Mouse (Mus musculus) embryonic facial prominence, embryonic 11.5 days (tissue): Measurements from ENCODE around the gene Zbtb8os. TPM values are rescaled to one million over a fixed set of nuclear protein-coding genes. Genes with fewer than 3 reads are reported as not detected.
A peak's percentile ranks its signal among the peaks of the same experiment; 100 is the strongest.

ENCODE experiments used
- ATAC-seq: fragments of 200-750 bp; cut with Nextera tagmentation; replicated peaks from 2 replicates; pipeline ENCODE4 v1.8.0; 2017; ENCODE audit warnings: low read depth; ENCODE audit not compliant: insufficient number of reproducible peaks, low FRiP score, low TSS enrichment
- DNase-seq: peaks from one replicate; pipeline ENCODE4 v3.0.0-alpha.2; 2015; ENCODE audit warnings: low spot score
- H3K27ac ChIP-seq: fragments of 300-500 bp; sonication (generic); replicated peaks from 2 replicates; pipeline ENCODE4 v1.5.1; 2014; ENCODE audit warnings: mild to moderate bottlenecking, low read depth, low read length, control low read depth
- H3K27me3 ChIP-seq: fragments of 300-500 bp; sonication (generic); 2 replicates; pipeline ENCODE4 v1.6.1; 2014; ENCODE audit warnings: mild to moderate bottlenecking, low read length, moderate library complexity, mixed read lengths; ENCODE audit not compliant: control insufficient read depth, insufficient read depth
- H3K36me3 ChIP-seq: fragments of 300-500 bp; sonication (generic); replicated peaks from 2 replicates; pipeline ENCODE4 v1.6.1; 2014; ENCODE audit warnings: low read depth, mild to moderate bottlenecking, low read length, moderate library complexity, mixed read lengths; ENCODE audit not compliant: control insufficient read depth, insufficient read depth
- H3K4me1 ChIP-seq: fragments of 300-500 bp; sonication (generic); 2 replicates; pipeline ENCODE4 v1.6.1; 2014; ENCODE audit warnings: low read length, mixed read lengths; ENCODE audit not compliant: control insufficient read depth, insufficient read depth
- H3K4me2 ChIP-seq: fragments of 300-500 bp; sonication (generic); 2 replicates; pipeline ENCODE4 v1.6.1; 2014; ENCODE audit warnings: low read depth, mild to moderate bottlenecking, control low read depth, low read length, moderate library complexity
- H3K4me3 ChIP-seq: fragments of 300-500 bp; sonication (generic); 2 replicates; pipeline ENCODE4 v1.5.1; 2014; ENCODE audit warnings: low read depth, low read length, control low read depth
- H3K9ac ChIP-seq: fragments of 300-500 bp; sonication (generic); replicated peaks from 2 replicates; pipeline ENCODE4 v1.6.1; 2014; ENCODE audit warnings: mild to moderate bottlenecking, control low read depth, low read length
- H3K9me3 ChIP-seq: fragments of 300-500 bp; sonication (generic); replicated peaks from 2 replicates; pipeline ENCODE4 v1.6.1; 2016; ENCODE audit warnings: mild to moderate bottlenecking, low read length, inconsistent platforms, mixed read lengths; ENCODE audit not compliant: control insufficient read depth
- WGBS: fragments of 180-500 bp; shearing (Covaris S2); extraction: QIAGEN DNeasy Blood & Tissue Kit; methylation state at CpG from one replicate; pipeline ENCODE4 v1.1.7; 2014; 5-methylcytosine and 5-hydroxymethylcytosine counted together
- polyA plus RNA-seq: library from polyadenylated mRNA; unstranded; fragments of >200 nt; fragmentation: Nextera tagmentation; extraction: Ambion mirVana; gene quantifications from 2 replicates; pipeline ENCODE4 v1.2.1, GENCODE M21; 2014

Gene Zbtb8os
- polyA plus RNA-seq, 1 experiment from 2014 or later: 53.6 TPM

GRCm38 (mm10) chr4:129334677-129335215 lies 749 bp upstream of the Zbtb8os start:
- H3K4me3 ChIP-seq: peak overlapping the region; percentile 95
- WGBS: under 1% methylated on average over 62 of the region's 62 CpGs
- peaks cover 3% of the 10 kb centered on the region; the same call in 1 of the 2 replicates for H3K4me1 ChIP-seq
- ATAC-seq: peak; percentile 32
- no peaks in the 10 kb centered on the region for H3K27me3 ChIP-seq
- H3K4me2 ChIP-seq: peak overlapping the region; percentile 55
- H3K36me3 ChIP-seq: peaks cover 4% of the 10 kb centered on the region; the same call in 1 of the 2 replicates
- H3K27ac ChIP-seq: peak overlapping the region; percentile 97
- no peaks in the 10 kb centered on the region for H3K9me3 ChIP-seq
- no peak for DNase-seq
- peak overlapping the region; percentile 99 for H3K9ac ChIP-seq

GRCm38 (mm10) chr4:129336291-129336690 lies 796 bp downstream of the Zbtb8os start:
- peak overlapping the region; percentile 57 for H3K4me2 ChIP-seq
- no peaks in the 10 kb centered on the region for H3K27me3 ChIP-seq
- H3K4me3 ChIP-seq: peak overlapping the region; percentile 95
- WGBS: 50% methylated on average over 14 of the region's 14 CpGs
- H3K36me3 ChIP-seq: no peaks in the 10 kb centered on the region; the same call in 1 of the 2 replicates
- ATAC-seq: no peak
- peak overlapping the region; percentile 78 for H3K9ac ChIP-seq
- no peaks in the 10 kb centered on the region for H3K9me3 ChIP-seq
- peaks cover 1% of the 10 kb centered on the region; the same call in 1 of the 2 replicates for H3K4me1 ChIP-seq
- no peak for DNase-seq
- H3K27ac ChIP-seq: peak overlapping the region; percentile 94

DNA sequence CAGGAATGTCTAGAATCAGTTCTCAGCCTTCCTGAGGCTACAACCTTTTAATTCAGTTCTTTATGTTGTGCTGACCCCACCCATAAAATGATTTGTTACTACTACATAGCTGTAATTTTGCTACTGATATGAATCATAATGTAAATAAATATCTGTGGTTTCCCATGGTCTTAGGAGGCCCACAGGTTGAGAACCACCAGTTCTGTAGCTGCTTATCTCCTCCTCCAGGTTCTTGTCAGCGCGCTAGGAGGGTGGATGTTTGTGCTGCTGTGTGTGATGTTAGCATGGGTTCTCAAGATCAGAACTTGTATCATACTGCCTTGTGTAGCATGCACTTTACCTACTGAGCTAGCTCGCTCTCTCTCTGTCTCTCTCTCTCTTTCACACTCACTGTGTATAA lies 4.2 kb downstream of the Zbtb8os start:
- no peaks in the 10 kb centered on the region for H3K27me3 ChIP-seq
- H3K4me1 ChIP-seq: no peaks in the 10 kb centered on the region
- no peak overlapping the region for H3K4me2 ChIP-seq
- no peaks in the 10 kb centered on the region; the same call in 1 of the 2 replicates for H3K36me3 ChIP-seq
- no peak overlapping the region for H3K4me3 ChIP-seq
- 94% methylated on average over 3 of the region's 3 CpGs for WGBS
- no peak overlapping the region for H3K27ac ChIP-seq
- no peak for ATAC-seq
- H3K9me3 ChIP-seq: no peaks in the 10 kb centered on the region
- DNase-seq: no peak
- H3K9ac ChIP-seq: no peak overlapping the region

DNA sequence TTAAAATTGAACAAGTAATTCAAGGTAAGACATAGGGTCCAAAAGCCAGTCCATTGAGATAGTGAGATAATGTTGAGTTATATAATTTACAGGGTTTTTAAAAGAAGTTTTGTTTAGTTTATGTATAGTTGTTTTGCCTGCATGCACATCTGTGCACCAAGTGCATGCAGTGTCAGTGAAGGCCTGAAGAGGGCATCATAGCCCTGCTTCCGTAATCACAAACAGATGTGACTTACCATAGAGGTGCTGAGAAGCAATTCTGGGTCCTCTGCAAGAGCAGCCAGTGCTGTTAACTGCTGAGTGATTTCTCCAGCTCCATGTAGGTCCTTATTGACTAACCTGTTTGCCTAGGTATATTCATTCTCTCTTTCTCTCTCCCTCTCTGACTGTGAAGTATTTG lies 6.4 kb downstream of the Zbtb8os start:
- WGBS: 92% methylated on average over 1 of the region's 1 CpGs
- H3K4me2 ChIP-seq: no peak overlapping the region
- no peaks in the 10 kb centered on the region; the same call in none of the 2 replicates for H3K36me3 ChIP-seq
- no peaks in the 10 kb centered on the region for H3K27me3 ChIP-seq
- no peaks in the 10 kb centered on the region for H3K4me1 ChIP-seq
- ATAC-seq (no peak), DNase-seq (peak; percentile 26)
- H3K9ac ChIP-seq: no peak overlapping the region
- H3K4me3 ChIP-seq: no peak overlapping the region
- no peaks in the 10 kb centered on the region for H3K9me3 ChIP-seq
- no peak overlapping the region for H3K27ac ChIP-seq

GRCm38 (mm10) chr4:129342705-129343104 lies 7.2 kb downstream of the Zbtb8os start:
- DNase-seq: no peak
- H3K9ac ChIP-seq: no peak overlapping the region
- H3K4me3 ChIP-seq: no peak overlapping the region
- H3K36me3 ChIP-seq: no peaks in the 10 kb centered on the region; the same call in none of the 2 replicates
- H3K4me2 ChIP-seq: no peak overlapping the region
- 89% methylated on average over 2 of the region's 2 CpGs for WGBS
- no peaks in the 10 kb centered on the region for H3K9me3 ChIP-seq
- no peaks in the 10 kb centered on the region for H3K27me3 ChIP-seq
- H3K4me1 ChIP-seq: no peaks in the 10 kb centered on the region
- no peak for ATAC-seq
- no peak overlapping the region for H3K27ac ChIP-seq

GRCm38 (mm10) chr4:129346481-129347154 lies 11.1 kb downstream of the Zbtb8os start:
- no peak overlapping the region for H3K4me2 ChIP-seq
- no peaks in the 10 kb centered on the region for H3K27me3 ChIP-seq
- DNase-seq: no peak
- ATAC-seq: no peak
- no peaks in the 10 kb centered on the region; the same call in none of the 2 replicates for H3K36me3 ChIP-seq
- WGBS: 88% methylated on average over 15 of the region's 15 CpGs
- no peak overlapping the region for H3K27ac ChIP-seq
- no peaks in the 10 kb centered on the region for H3K9me3 ChIP-seq
- H3K4me3 ChIP-seq: no peak overlapping the region
- no peaks in the 10 kb centered on the region for H3K4me1 ChIP-seq
- no peak overlapping the region for H3K9ac ChIP-seq

GRCm38 (mm10) chr4:129350644-129351043 lies 15.1 kb downstream of the Zbtb8os start:
- 15% methylated on average over 1 of the region's 1 CpGs for whole genome bisulfite sequencing
- no peaks in the 10 kb centered on the region for H3K4me1 ChIP-seq
- H3K27ac ChIP-seq: no peak overlapping the region
- ATAC-seq (no peak), DNase-seq (peak; percentile 89)
- H3K36me3 ChIP-seq: no peaks in the 10 kb centered on the region
- H3K9me3 ChIP-seq: no peaks in the 10 kb centered on the region
- no peak overlapping the region for H3K4me2 ChIP-seq
- H3K27me3 ChIP-seq: no peaks in the 10 kb centered on the region
- no peak overlapping the region for H3K4me3 ChIP-seq
- H3K9ac ChIP-seq: no peak overlapping the region

DNA sequence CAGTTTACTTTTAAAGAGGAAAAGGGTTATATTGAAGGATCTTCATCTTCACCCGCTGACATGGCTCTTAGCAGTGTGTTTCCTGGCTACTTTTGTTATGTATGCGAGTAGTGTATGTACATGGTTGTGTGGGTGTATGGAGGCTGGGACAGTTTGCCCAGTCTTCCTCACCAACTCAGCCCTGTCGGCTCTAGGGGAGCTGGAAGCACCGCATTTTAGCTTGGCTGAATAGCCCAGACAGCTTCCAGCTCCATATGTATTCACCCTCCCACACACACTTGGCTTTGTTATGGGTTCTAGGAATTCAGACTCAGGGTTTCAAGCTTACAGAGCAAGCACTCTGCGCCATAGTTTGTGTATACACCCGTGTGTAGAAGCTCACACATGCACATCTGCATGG lies 15.6 kb downstream of the Zbtb8os start:
- no peaks in the 10 kb centered on the region for H3K4me1 ChIP-seq
- DNase-seq (no peak), ATAC-seq (no peak)
- no peaks in the 10 kb centered on the region for H3K36me3 ChIP-seq
- H3K9me3 ChIP-seq: no peaks in the 10 kb centered on the region
- no peak overlapping the region for H3K9ac ChIP-seq
- no peak overlapping the region for H3K4me3 ChIP-seq
- H3K4me2 ChIP-seq: no peak overlapping the region
- WGBS: 74% methylated on average over 6 of the region's 6 CpGs
- no peaks in the 10 kb centered on the region for H3K27me3 ChIP-seq
- no peak overlapping the region for H3K27ac ChIP-seq
